Mouse (Mus musculus): ENCODE data around the gene Kcnj10.

The Kcnj10 gene

GRCm38 (mm10) chr1:172387246-172387645 lies 46.2 kb downstream of the Kcnj10 start:
- DNase-seq = no peak

- no peak for DNase-seq
These were observed 49.8 kb downstream of the Kcnj10 start for GRCm38 (mm10) chr1:172390769-172391168.

- DNase-seq = peak; percentile 55
These were observed 51.0 kb downstream of the Kcnj10 start for GRCm38 (mm10) chr1:172391807-172392581.

- no peak for DNase-seq
These were observed 51.7 kb downstream of the Kcnj10 start for GRCm38 (mm10) chr1:172392643-172393170.

- no peak for DNase-seq
These were observed 52.7 kb downstream of the Kcnj10 start for GRCm38 (mm10) chr1:172393739-172394138.

GRCm38 (mm10) chr1:172396996-172397752 lies 56.2 kb downstream of the Kcnj10 start:
- DNase-seq = no peak

GRCm38 (mm10) chr1:172406077-172406706 lies 65.2 kb downstream of the Kcnj10 start:
- no peak for DNase-seq

GRCm38 (mm10) chr1:172408996-172409395 lies 68.0 kb downstream of the Kcnj10 start:
- no peak for DNase-seq

- DNase-seq = no peak
These were observed 68.4 kb downstream of the Kcnj10 start for GRCm38 (mm10) chr1:172409431-172409830.

GRCm38 (mm10) chr1:172410806-172411205 lies 69.8 kb downstream of the Kcnj10 start:
- DNase-seq = peak; percentile 66

- DNase-seq = peak; percentile 92
These were observed 71.2 kb downstream of the Kcnj10 start for GRCm38 (mm10) chr1:172412204-172412603.

GRCm38 (mm10) chr1:172413491-172414230 lies 72.7 kb downstream of the Kcnj10 start:
- DNase-seq = no peak

- DNase-seq = no peak
These were observed 73.2 kb downstream of the Kcnj10 start for GRCm38 (mm10) chr1:172414231-172414585.

- DNase-seq = no peak
These were observed 74.1 kb downstream of the Kcnj10 start for GRCm38 (mm10) chr1:172415061-172415460.

GRCm38 (mm10) chr1:172418173-172418572 lies 77.2 kb downstream of the Kcnj10 start:
- no peak for DNase-seq

- no peak for DNase-seq
These were observed 77.6 kb downstream of the Kcnj10 start for GRCm38 (mm10) chr1:172418642-172419041.

- DNase-seq = no peak
These were observed 79.2 kb downstream of the Kcnj10 start for GRCm38 (mm10) chr1:172420181-172420580.

GRCm38 (mm10) chr1:172423393-172423792 lies 82.4 kb downstream of the Kcnj10 start:
- DNase-seq = no peak

All from right cerebral cortex, postnatal 4 days (tissue).